Mouse (Mus musculus): ENCODE measurements around the gene Rasa3. TPM values are rescaled to one million over a fixed set of nuclear protein-coding genes. Genes with fewer than 3 reads are reported as not detected.

Rasa3 gene
- total RNA-seq, 4 experiments from 2014 or later, result 62.7 to 74.3 (median 68.2) TPM

DNA sequence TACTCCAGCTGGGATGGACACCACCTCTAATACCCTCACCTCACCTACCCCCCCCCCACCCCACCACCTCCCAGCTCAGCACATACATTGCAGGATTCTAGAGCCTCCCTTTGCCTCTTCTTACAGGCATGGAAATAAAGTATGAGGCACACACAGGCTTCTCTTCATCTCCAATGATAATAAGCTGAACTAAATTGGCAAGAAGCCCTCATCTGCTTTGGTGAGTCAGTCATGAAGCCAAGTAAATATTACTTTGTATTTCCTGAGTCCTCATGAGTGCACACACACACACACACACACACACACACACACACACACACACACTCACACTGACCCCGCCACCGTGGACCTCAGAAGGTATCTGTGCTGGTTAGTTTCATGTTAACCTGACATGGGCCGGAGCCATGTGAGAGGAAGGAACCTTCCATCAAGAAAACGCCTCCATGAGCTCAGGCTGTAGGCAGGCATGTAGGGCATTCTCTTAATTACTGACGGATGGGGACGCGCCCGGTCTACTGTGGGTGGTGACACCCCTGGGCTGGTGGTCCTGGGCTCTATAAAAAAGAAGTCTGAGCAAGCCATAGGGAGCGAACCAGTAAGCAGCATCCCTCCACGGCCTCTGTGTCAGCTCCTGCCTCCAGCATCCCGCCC lies 26.7 kb downstream of the Rasa3 start:
- no peak for DNase-seq (ENCODE audit: low spot score in 2 of 2)

DNA sequence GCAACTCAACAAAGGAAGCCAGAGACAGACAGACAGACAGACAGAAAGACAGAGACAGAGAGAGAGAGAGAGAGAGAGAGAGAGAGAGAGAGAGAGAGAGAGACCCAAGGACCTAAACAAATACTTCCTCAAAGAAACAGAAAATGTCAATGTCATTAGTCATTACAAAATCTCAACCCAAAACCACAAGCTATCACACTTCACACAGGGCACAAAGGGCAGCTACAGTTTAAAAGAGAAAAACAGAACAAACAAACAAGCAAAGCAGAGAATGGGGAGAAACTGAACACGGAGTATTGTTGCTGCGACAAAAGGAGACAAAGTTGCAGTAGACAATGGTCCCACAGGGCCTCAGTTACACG lies 28.3 kb downstream of the Rasa3 start:
- no peak for DNase-seq (ENCODE audit: low spot score in 2 of 2)

DNA sequence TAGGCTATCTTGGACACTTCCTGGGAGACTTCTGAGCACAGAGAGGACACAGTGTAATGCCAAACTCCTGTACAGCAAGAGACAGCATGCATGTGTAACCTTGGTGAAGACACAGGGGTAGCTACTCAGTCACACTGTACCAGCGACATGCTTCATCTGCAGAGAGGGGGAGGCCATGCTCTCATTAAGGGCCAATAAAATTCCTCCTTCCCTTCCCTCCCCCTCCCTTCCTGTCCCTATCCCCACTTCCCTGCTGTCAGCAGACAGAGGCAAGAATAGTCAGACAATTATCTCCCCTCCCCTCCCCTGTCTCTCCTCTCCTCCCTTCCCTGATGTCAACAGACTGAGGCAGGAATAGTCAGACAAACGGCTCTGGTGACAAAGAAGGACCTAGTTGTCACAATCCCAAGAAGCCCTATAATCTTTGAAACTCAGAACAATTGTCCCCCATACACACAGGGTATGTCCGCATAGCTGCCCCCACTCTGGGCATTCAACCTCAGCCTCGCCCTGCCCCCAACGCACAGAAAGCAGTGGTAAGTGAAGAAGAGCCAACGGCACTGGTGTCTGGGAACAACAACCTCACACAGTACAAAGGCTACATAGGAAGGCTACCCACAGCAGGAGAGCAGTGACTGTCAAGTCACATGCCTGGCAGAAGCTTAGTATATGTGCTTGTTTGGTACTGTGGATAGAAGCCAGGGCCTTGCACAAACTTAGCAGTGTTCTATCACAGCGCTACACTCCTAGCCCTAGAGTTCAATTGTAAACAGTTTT lies 28.8 kb downstream of the Rasa3 start:
- DNase-seq (ENCODE audit: low spot score in 2 of 2), result no peak

DNA sequence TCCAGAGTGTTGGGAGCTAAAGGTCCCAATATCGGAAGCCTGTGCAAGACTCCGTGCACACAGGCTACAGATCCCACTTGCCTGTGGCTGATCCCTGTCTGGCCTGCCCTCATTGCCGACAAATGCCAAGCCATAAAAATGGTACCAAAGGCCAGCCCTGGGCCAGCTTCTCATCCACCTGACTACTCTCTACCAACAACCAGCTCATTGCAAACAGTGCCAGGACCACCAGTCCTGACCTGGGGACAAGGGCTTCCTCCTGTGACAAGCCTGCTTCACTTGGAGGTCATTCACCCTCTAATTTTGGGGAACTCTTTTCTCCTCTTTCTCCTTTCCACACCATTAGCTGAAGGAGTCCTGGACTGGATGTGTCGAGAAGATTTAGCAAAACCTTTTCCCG lies 29.8 kb downstream of the Rasa3 start:
- DNase-seq (ENCODE audit: low spot score in 2 of 2), result no peak

DNA sequence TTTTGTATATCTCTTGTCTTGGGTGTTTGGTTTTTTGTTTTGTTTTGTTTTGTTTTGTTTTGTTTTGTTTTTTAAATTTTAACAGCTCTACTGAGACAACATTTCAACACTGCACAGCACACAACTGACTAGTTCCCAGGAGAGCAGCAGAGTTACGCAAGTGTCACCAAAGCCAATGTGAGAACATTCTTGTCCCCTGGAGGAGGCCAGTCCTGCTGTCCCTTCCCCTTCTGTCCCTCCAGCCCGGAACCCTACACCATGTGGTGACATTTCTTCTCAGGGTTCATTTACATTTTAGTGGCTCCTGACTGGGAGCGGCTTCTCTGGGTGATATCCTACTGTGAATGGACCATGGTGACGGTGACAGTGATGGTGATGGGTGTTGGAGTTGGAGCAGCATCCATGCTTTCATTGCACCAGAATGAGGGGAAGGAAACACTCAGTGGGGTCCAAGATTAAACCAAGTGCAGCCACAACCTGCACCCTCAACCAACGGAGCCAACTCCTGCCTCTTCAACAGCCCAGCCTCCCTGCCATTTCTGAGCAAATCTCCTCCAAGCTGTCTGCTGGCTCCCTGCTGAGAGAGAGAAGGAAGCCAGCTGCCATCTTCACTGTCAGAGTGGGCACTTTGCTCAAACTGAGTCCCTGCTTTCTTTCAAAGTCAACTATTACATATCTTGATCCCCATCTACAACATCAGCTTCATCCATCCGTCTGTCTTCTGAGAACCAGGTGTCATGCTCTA lies 32.3 kb downstream of the Rasa3 start:
- no peak for DNase-seq (ENCODE audit: low spot score in 2 of 2)

DNA sequence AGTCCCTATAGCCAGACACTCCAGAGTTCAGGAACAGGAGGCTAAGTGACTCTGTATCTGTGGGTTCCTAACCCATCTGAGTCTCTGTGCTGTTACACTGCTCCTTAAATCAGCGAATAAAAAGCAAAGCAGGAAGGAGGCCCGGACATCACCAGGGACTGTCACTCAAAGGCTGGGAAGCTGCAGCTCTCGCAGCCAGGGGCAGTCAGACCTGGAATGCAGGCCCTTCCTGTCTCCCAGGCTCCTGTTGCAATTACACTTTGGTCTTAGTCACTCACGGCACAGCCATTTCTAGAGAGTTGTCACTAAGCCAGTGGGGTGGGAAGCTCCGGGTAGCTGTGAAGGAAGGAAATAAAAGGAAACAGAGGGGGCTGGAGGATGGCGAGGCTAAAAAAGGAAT lies 33.2 kb downstream of the Rasa3 start:
- DNase-seq (ENCODE audit: low spot score in 2 of 2), result no peak

DNA sequence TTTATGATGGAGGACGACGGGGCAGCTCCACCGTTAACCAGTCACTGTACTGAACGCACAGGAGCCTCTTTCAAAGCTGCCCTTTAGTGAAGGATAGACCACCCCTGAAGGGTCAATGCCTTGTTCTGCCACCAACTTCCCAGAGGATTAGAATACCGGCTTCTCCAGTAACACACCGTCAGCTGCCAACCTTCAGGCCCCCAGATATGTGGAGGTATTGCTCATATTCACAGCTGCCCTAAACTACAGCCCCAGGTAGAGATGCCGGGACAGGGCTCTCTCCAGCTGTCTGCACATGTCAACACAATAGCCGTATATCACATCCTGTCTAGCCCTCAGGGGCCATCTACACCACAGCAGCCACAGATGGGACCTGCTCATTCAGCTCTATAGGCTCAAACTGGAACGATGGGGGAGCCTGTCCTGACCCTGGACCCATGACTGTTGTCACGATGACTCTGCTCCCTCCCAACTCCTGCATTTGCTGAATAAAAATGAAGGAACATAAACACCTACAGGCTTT lies 34.7 kb downstream of the Rasa3 start:
- no peak for DNase-seq (ENCODE audit: low spot score in 2 of 2)

DNA sequence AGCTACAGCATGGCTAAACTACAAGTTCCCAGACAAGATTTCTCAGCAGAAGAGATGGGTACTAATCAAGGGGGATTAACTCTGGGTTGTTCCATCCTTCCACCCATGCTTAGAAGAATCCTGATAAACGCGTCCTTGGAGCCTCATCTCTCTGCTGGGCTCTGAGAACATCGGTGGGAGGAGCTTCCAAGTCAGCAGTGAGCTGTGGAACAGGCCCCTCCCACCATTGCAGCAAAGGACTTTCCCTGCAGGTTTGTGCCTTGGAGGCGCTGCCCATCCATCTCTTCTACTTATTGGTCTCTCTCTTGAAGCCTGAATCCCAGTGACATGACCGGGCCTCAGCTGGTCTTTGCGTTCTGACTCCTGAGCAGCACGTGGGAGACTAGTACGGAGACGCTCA lies 36.2 kb downstream of the Rasa3 start:
- no peak for DNase-seq (ENCODE audit: low spot score in 2 of 2)

DNA sequence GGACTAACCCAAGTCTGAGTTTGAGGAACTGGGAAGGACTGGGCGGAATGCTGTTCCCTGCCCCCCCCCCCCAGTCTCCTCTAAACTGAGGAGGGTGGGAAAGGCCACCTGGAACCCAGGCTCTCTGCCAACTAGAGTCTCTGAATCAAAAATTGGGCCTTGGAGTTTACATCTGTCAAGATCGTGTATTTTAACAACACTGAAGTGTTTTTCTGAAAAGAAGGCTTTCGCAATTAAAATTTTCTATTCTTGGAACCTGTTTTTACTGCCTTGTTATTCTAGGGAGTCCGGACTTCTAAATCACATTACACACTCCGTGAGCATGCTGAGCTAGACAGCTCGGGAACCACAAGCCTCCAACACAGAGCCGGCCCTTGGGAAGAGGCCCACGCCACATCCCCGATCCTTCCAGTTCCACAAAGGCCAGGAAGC lies 36.9 kb downstream of the Rasa3 start:
- DNase-seq (ENCODE audit: low spot score in 2 of 2), result no peak

DNA sequence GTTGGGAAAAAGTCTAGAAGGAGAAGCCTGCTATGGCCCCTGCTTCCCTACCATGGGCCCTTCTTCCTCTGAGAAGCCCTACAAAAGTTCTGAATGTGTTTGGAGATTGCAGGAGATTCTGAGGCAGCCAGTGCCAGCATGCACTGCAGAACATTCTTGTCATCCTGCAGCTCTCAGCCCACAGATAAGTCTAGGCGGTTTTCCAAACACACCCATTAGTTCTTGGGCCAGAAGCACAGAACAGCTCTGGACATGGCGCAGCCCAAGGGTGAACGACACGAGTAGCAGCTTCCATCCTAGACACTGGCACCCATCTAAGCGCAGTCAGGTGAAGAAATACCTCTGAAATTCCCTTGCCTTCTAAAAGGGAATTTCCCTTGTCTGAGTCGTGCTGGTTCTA lies 44.3 kb downstream of the Rasa3 start:
- DNase-seq (ENCODE audit: low spot score in 2 of 2), result no peak

DNA sequence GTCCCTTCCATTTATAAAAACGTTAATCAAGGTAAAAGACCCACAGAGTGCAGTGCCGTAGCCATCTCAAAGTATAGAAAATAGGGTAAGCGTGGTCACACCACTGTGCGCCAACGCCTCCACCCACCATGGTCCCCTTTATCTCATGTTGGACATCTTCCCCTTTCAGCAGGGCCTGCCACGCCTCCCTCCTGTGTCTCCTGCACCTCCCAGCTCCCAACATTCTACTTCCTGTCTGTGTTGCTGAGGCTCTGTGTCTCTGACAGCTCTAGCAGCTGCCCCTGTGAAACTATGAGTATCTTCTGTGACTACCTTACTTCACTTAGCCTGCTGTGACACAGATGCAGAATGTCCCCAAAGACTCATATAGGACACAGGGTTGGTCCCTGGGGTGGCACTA lies 45.1 kb downstream of the Rasa3 start:
- DNase-seq (ENCODE audit: low spot score in 2 of 2), result no peak

DNA sequence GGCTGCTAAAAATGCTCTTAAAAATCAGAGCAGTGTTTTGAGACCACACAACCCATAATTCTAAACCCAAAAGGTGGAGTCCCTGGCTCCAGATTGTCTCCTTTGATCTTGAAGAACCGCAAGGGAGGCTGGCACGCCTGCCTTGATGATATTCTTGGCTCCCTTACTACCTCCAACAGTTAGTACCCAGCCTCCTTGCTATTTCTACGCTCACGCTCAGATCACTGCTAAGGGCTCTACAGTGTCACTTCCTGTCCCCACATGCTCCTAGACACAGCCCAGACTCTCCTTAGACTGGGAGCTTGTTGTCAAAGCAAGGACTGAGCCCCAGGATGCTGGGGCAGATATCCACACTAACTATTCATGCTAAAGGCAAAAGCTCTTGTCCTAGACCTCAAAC lies 46.6 kb downstream of the Rasa3 start:
- DNase-seq (ENCODE audit: low spot score in 2 of 2), result no peak

DNA sequence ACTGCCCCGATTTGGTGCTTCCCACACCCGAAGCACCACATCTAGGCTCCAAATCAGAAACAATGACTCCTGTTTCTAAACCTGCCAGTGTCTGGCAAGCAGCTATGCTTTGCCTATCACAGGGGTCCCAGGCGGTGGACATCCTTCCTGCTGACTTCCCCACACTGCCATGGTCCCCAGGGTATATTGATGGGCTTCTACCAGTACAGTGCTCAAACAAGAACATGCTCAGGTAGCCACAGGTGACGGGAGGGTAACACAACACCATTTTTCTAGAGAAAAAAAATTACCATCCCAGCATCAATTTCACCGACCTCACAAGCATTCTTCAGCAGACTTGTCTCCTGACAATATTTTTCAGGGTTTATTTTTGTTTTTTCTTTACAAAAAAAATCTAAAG lies 47.2 kb downstream of the Rasa3 start:
- no peak for DNase-seq (ENCODE audit: low spot score in 2 of 2)

DNA sequence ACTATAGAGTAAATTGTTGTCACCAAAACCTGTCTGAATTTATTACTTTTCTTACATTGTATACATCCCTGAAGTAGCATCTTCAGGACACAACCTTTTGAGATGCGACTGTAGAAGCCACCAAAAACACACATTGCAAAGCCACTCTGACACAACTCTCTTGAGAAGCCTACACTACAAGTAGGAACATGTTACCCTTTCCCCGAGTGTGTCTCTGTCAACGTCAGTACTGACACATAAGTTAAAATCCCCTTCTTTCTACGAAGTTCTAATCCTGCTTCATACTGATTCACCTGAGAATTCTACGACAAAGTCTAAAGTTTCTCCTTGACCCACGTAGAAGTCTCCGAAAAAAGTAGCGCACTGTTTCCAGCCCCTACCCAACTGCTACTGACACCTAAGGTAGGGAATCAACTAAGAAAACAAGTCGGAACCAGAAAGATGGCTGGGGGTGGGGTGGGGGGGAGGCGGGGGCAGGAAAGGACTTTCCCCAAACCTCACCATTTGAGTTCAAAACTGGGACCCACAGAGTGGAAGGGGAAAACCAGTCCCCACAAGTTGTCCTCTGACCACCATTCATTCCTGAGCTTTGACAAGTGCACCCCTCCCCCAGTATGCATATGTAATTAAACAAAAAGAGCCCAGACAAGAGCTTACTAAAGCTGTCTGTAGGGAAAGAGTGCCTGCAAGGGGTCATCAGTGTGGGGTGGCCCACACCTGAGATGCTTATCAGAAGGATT lies 47.9 kb downstream of the Rasa3 start:
- DNase-seq (ENCODE audit: low spot score in 2 of 2), result no peak

DNA sequence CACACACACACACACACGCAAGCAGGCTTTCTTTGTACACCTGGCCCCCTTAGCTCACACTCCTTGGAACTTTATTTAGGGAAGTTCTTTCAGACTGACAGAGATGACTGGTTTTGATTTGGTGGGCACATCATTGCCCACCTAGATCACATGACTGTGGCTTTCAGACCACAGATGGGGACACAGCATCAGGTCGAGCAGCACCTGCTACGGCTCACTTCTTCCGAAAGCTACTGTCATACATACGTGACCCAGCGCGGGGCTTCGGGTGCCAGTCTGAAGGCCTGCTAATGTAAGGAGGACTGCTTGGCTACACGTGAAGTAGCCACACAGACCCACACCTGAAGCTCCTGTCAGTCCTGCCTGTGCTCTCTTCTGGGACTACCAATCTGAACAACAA lies 49.3 kb downstream of the Rasa3 start:
- no peak for DNase-seq (ENCODE audit: low spot score in 2 of 2)

DNA sequence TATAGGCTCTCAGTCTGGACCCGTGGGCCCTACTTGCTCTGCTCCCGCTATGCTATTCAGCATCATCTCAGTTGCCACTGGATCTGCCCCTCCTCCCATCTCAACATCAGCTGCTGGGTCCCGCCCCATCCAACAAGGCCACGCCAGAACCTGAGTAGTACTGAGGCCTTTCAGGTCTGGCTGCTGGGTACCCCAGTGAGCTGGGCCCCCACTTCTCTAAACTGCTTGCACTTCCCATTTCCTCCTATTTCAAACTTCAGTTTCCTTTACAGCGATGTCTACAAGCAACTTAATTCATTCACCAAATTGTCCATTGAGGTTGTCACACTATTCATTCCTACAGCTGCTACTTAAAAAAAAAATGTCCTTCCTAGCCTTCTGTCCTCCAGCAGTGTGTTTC lies 49.8 kb downstream of the Rasa3 start:
- DNase-seq (ENCODE audit: low spot score in 2 of 2), result no peak

DNA sequence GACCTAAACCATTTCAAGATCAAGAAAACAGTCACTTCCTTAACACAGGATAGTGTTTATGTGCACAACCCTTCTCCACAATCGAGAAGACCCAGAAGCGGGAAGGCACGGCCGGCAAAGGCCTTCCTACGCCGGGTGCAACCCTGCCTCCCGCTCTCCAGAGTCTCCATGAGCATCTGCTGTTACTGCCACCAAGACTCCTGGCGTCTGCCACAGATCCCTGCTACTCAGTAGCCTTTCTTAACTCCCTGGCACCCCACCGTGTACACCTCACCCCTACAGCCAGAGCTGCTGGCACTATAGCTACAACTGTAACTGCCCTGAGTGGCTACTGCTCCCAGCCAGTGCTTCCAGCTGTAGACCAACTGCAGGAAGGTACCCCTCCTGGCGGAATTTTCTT lies 51.3 kb downstream of the Rasa3 start:
- DNase-seq (ENCODE audit: low spot score in 2 of 2), result no peak

DNA sequence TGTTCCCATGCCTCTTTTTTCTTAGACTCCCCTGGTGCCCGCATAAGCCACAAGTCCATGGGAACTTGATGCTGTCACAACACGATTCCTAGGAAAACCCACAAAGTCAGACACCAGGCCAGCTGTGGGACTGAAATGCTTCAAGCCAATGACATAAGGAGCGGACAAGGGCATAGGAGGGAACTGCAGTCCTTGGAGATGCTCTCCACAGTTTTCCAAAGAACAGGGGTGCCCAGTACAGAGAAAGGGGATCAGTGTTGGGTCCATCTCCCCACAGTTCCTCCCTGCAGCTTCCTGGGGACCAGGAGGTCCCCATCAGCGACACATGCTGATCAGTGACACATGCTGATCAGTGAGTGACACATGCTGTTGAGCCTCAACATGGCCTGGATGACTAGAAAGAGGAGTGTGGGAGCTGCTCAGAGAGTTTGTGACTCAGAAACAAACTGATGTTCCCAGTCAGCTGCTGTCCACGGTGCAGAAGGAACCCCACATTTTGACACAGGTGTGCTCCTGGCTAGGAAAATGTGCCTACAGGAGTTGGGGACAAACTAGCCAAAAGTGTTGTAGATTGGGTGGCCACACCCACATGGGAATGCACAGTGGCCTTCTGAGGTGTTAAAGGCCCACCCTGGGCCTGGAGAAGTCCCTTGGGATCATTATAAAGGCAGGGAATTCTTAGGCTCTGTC lies 52.0 kb downstream of the Rasa3 start:
- no peak for DNase-seq (ENCODE audit: low spot score in 2 of 2)

DNA sequence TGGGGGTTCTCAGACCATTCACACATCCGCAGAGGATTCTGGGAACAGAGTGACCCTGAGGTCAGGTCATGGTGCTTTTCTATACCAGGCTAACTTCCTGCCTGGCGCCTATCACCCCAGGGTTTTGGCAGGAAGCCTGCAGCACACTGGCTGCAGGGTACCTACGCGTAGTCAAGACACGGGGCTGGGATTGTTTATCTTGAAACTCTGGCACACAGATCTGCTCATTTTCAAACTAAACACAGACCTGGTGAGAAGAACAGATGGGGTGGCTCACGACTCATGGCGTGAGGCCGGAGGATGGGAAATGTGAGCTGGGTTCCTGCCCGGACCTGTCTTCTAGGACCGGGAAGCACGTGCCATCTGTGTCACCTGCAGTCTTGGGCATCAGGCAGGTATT lies 52.5 kb downstream of the Rasa3 start:
- peak; percentile 63 to 69 for DNase-seq (ENCODE audit: low spot score in 2 of 2)

DNA sequence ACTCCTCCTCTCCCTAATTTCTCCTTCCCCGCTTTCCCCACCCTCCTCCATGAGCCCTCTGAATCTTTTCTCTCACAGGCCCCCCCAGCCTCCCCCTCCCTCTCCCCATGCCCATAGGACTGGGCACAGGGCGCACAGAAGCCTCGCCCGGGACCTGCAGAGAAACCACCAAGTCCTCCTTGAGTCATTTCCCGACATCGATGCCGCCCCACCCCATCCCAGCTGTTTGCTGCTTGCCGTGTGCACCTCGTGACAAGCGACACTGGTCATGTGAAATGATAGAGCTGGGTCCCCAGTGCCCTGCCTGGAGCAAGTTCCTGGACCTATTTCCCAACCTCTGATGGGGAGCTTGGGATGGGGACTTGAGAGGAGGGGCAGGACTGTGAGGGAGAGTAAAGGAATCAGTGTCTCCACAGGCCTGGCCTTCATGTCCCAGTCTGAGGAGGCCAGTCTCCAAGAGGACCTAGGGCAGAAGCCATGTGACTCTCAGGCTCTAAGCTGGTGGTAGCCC lies 53.4 kb downstream of the Rasa3 start:
- DNase-seq (ENCODE audit: low spot score in 2 of 2), result no peak
